Mouse (Mus musculus) G1E (cell line): Measurements from ENCODE around the gene Spata16. TPM values are rescaled to one million over a fixed set of nuclear protein-coding genes. Genes with fewer than 3 reads are reported as not detected.
"Not testable (repeated sequence)": the region's sequence is repeated elsewhere in the genome, so short reads cannot be mapped to it uniquely, and the experiment has no call there.

Experiments used
- ATAC-seq: 2 replicates; pipeline ENCODE4 v1.8.0; 2016; ENCODE audit warnings: mild to moderate bottlenecking; ENCODE audit not compliant: insufficient number of reproducible peaks, poor library complexity, low FRiP score, severe bottlenecking; ENCODE audit errors: extremely low read depth
- DNase-seq: peaks from one replicate; pipeline ENCODE4 v3.0.0; 2012; ENCODE audit warnings: low spot score
- H3K27me3 ChIP-seq: 2 replicates; pipeline ENCODE4 v1.6.1; 2012; ENCODE audit warnings: mild to moderate bottlenecking, low read length, inconsistent platforms; ENCODE audit not compliant: insufficient read depth
- H3K36me3 ChIP-seq: replicated peaks from 2 replicates; pipeline ENCODE3; 2012; ENCODE audit warnings: mild to moderate bottlenecking, inconsistent platforms
- H3K4me1 ChIP-seq: 2 replicates; pipeline ENCODE4 v1.6.1; 2012; ENCODE audit warnings: low read depth, low read length, inconsistent platforms, mixed read lengths; ENCODE audit not compliant: insufficient read depth
- H3K4me3 ChIP-seq: 2 replicates; pipeline ENCODE4 v1.5.1; 2012; ENCODE audit warnings: low read depth, mild to moderate bottlenecking, inconsistent platforms, low read length, moderate library complexity, mixed read lengths
- H3K9me3 ChIP-seq: replicated peaks from 2 replicates; pipeline ENCODE4 v1.6.1; 2012; ENCODE audit warnings: inconsistent platforms
- CTCF ChIP-seq: IDR thresholded peaks from 2 replicates; pipeline ENCODE4 v1.5.1; 2012; ENCODE audit warnings: low read depth, low read length, inconsistent platforms, mixed read lengths
- GATA1 ChIP-seq: IDR thresholded peaks from 2 replicates; pipeline ENCODE4 v1.6.1; 2012; ENCODE audit warnings: borderline replicate concordance, low read length, inconsistent platforms, mixed read lengths
- GATA2 ChIP-seq: IDR thresholded peaks from 2 replicates; pipeline ENCODE4 v1.6.1; 2012; ENCODE audit warnings: low read depth, low read length, inconsistent platforms, borderline replicate concordance
- POLR2AphosphoS5 ChIP-seq: IDR thresholded peaks from 2 replicates; pipeline ENCODE4 v1.6.1; 2012; ENCODE audit warnings: low read depth, low read length, inconsistent platforms; ENCODE audit not compliant: insufficient replicate concordance
- TAL1 ChIP-seq: conservative IDR thresholded peaks from 2 replicates; pipeline ENCODE4 v1.6.1; 2012; ENCODE audit warnings: low read depth, low read length, inconsistent platforms, mixed read lengths
- polyA plus RNA-seq: library from polyadenylated mRNA; stranded (reverse); fragments of >175 nt; gene quantifications from 2 replicates; pipeline ENCODE4 v1.2.3, GENCODE M21; 2012
- total RNA-seq, 2 experiments: library from RNA; stranded (forward) in 1 of 2; stranded (reverse) in 1 of 2; fragments of 200-1000 nt in 1 of 2; fragments of >200 nt in 1 of 2; fragmentation: Nextera tagmentation in 1 of 2; gene quantifications; 2 replicates each; pipeline ENCODE4 v1.2.3; 2014 to 2017

The Spata16 gene
- total and polyA plus RNA-seq, 3 experiments = not detected

- H3K4me3 ChIP-seq = no peak overlapping the region
- H3K27me3 ChIP-seq = no peaks in the 10 kb centered on the region
- TF ChIP-seq POLR2AphosphoS5 (no peak), GATA2 (no peak), TAL1 (no peak), GATA1 (no peak)
- H3K4me1 ChIP-seq = no peaks in the 10 kb centered on the region
- no peaks in the 10 kb centered on the region for H3K9me3 ChIP-seq
- no peak for ATAC-seq
- H3K36me3 ChIP-seq = no peaks in the 10 kb centered on the region
- no peak for DNase-seq
Observed at GRCm38 (mm10) chr3:26641351-26642249, 4.2 kb downstream of the Spata16 start.

GRCm38 (mm10) chr3:26644136-26644535 lies 6.7 kb downstream of the Spata16 start:
- Histone ChIP-seq H3K4me1 (no peaks in the 10 kb centered on the region), H3K4me3 (no peak overlapping the region), H3K9me3 (no peaks in the 10 kb centered on the region), H3K27me3 (no peaks in the 10 kb centered on the region), H3K36me3 (no peaks in the 10 kb centered on the region)
- DNase-seq (no peak), ATAC-seq (no peak)
- TF ChIP-seq GATA2 (no peak), POLR2AphosphoS5 (no peak), TAL1 (no peak), GATA1 (no peak), CTCF (no peak)

DNA sequence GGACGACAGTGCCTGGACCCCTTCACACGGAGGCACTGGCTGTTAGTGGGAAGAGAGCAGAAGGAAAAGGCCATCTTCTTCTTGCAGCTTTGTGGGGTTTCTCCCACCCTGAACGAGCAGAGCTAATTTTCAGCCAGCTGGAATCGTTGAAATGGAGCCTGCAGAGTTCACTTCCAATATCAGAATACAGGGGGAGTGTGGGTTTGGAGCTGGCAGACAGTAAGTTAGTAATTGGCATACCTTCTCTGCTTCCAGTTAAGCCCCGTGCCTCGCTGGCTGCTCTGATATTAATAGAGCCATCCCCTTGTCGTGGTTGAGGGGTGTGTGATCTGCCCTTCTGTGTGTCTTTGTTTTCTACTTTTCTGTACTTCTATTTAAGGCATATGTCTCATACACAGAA lies 9.4 kb downstream of the Spata16 start:
- ATAC-seq (no peak), DNase-seq (no peak)
- H3K4me3 ChIP-seq = no peak overlapping the region
- TF ChIP-seq POLR2AphosphoS5 (no peak), GATA2 (no peak), TAL1 (no peak), CTCF (no peak), GATA1 (no peak)
- no peaks in the 10 kb centered on the region for H3K9me3 ChIP-seq
- no peaks in the 10 kb centered on the region for H3K36me3 ChIP-seq
- H3K4me1 ChIP-seq = no peaks in the 10 kb centered on the region
- H3K27me3 ChIP-seq = no peaks in the 10 kb centered on the region

GRCm38 (mm10) chr3:26685832-26686231 lies 48.4 kb downstream of the Spata16 start:
- no peaks in the 10 kb centered on the region for H3K4me1 ChIP-seq
- H3K9me3 ChIP-seq = no peaks in the 10 kb centered on the region
- H3K4me3 ChIP-seq = no peak overlapping the region
- no peaks in the 10 kb centered on the region for H3K36me3 ChIP-seq
- ATAC-seq (no peak), DNase-seq (no peak)
- no peaks in the 10 kb centered on the region for H3K27me3 ChIP-seq
- TF ChIP-seq TAL1 (no peak), GATA1 (no peak)

DNA sequence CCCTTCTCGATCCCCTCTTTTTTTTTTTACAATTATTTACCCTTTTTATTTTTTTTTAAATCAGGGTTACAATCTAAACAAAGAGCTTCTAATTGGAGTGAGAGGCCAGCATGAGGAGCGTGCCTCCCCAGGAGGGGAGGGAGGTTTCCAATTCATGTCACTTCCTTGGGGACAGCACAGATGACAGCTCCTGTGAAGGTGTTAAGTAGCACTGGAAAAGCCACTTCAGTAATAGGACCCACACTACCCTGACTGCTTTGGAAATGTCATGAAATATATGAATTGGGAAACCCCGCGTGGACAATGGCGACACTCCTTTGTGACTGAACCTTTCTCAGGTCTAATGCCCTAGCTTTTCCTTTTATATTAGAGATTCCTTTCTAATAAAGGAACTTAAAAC lies 72.1 kb downstream of the Spata16 start:
- not testable (repeated sequence) for ATAC-seq, H3K4me3 ChIP-seq, DNase-seq, H3K27me3 ChIP-seq, H3K36me3 ChIP-seq, H3K4me1 ChIP-seq, H3K9me3 ChIP-seq

DNA sequence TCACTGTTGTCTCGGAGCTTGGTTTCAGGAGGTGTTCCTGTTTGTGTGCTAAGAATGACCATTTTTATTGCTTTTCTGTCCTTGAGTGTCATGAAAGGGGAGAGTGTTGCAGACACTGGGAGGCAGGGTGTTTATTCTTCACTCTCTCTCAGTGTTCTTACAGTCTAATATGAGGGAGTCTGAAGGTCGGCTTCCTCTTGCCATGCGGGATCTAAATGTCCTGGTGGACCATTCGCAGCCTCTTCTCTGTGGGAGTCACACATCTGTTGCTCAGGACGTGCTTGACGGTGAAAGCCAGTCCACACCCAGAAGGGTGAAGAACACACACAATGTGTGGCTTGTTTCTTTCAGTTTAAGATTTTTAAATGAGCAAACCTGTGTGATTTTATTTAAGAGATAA lies 90.1 kb downstream of the Spata16 start:
- Histone ChIP-seq H3K9me3 (no peaks in the 10 kb centered on the region), H3K4me1 (no peaks in the 10 kb centered on the region), H3K27me3 (no peaks in the 10 kb centered on the region), H3K36me3 (no peaks in the 10 kb centered on the region), H3K4me3 (no peak overlapping the region)
- DNase-seq (no peak), ATAC-seq (no peak)
- TF ChIP-seq GATA1 = no peak
- no peak for TF ChIP-seq GATA2
- TF ChIP-seq TAL1 = no peak
- TF ChIP-seq CTCF = no peak
- no peak for TF ChIP-seq POLR2AphosphoS5
